Mouse (Mus musculus): ENCODE measurements at regions not wholly inside any gene's neighbourhood (a gene's known extent, or its start where the extent isn't known, plus 50 kb on each side); places are given as distances from the start of the nearest gene placed in this dataset.
A peak's percentile ranks its signal among the peaks of the same experiment; 100 is the strongest.
"Not testable (repeated sequence)": the region's sequence is repeated elsewhere in the genome, so short reads cannot be mapped to it uniquely, and the experiment has no call there.

- Histone ChIP-seq H3K4me3 (no peak overlapping the region), H3K27me3 (replicated peaks) (no peaks in the 10 kb centered on the region), H3K9ac (no peak overlapping the region), H3K4me2 (no peak overlapping the region), H3K27ac (no peak overlapping the region), H3K4me1 (peaks cover 3% of the 10 kb centered on the region; the same call in 1 of the 2 replicates), H3K9me3 (no peaks in the 10 kb centered on the region), H3K36me3 (replicated peaks) (no peaks in the 10 kb centered on the region)
- WGBS, result 90% methylated on average over 7 of the region's 7 CpGs
- no peak for ATAC-seq (replicated peaks)
Measured at GRCm38 (mm10) chr13:20039590-20039989, 50.8 kb upstream of the Elmo1 start.

GRCm38 (mm10) chr13:20038463-20038862, 51.9 kb upstream of the Elmo1 start:
- WGBS, result 19% methylated on average over 11 of the region's 11 CpGs
- Histone ChIP-seq H3K27me3 (replicated peaks) (no peaks in the 10 kb centered on the region), H3K9me3 (no peaks in the 10 kb centered on the region), H3K4me2 (no peak overlapping the region), H3K9ac (no peak overlapping the region), H3K27ac (no peak overlapping the region), H3K4me1 (peaks cover 3% of the 10 kb centered on the region; the same call in 1 of the 2 replicates), H3K36me3 (replicated peaks) (no peaks in the 10 kb centered on the region), H3K4me3 (no peak overlapping the region)
- ATAC-seq (replicated peaks), result no peak

- Histone ChIP-seq H3K4me1 (peaks cover 3% of the 10 kb centered on the region; the same call in 1 of the 2 replicates), H3K27ac (no peak overlapping the region), H3K9me3 (no peaks in the 10 kb centered on the region), H3K27me3 (replicated peaks) (no peaks in the 10 kb centered on the region), H3K4me3 (no peak overlapping the region), H3K4me2 (no peak overlapping the region), H3K9ac (no peak overlapping the region), H3K36me3 (replicated peaks) (no peaks in the 10 kb centered on the region)
- WGBS, result 92% methylated on average over 7 of the region's 7 CpGs
- no peak for ATAC-seq (replicated peaks)
Measured at GRCm38 (mm10) chr13:20037436-20037835, 53.0 kb upstream of the Elmo1 start.

- H3K4me3 ChIP-seq, result no peak overlapping the region
- H3K27ac ChIP-seq, result no peak overlapping the region
- no peak overlapping the region for H3K9ac ChIP-seq
- H3K36me3 ChIP-seq (replicated peaks), result no peaks in the 10 kb centered on the region
- H3K4me1 ChIP-seq, result no peaks in the 10 kb centered on the region
- H3K27me3 ChIP-seq (replicated peaks), result no peaks in the 10 kb centered on the region
- no peaks in the 10 kb centered on the region for H3K9me3 ChIP-seq
- no peak overlapping the region for H3K4me2 ChIP-seq
- no peak for ATAC-seq (replicated peaks)
- 86% methylated on average over 11 of the region's 11 CpGs for WGBS
Measured at GRCm38 (mm10) chr13:20033937-20034735, 56.3 kb upstream of the Elmo1 start.

DNA sequence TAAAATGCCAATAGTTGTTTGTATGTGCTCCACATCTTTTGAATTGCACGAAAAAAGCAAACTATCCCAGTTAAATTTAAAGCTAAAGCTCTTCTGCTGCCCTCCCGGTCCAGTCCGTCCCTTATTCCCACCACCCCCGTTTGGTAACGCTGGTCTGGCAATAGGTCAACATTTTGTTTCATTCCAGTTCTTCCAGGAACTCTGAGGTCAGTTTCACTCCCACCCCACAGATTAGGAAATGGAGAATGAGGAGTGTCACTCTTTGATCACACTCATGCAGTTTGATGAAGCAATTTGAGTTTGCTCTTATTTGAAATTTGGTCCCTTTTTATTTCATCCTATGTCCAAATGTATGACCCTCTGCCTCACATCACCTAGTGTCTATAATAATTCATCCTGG, 58.7 kb upstream of the Elmo1 start:
- H3K4me3 ChIP-seq, result no peak overlapping the region
- WGBS, result 89% methylated on average over 5 of the region's 5 CpGs

DNA sequence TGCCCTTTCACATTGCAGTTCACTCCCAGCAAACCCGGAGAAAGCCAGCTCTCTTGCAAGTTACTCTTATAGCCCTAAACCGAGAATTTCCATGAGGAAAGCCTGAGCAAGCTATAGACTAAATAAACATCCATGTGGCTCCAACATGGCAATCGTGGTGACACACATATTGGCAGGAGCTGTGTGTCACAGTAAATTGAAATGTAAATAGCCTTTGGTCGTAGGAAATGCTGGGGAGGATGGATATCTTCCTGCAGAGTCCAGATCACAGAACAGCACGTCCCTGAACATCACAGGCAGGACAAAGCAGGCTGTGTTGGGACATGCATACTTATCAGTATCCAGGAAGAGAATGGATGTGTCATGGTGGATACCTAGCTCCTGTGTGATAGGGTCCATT, 59.3 kb upstream of the Elmo1 start:
- 57% methylated on average over 5 of the region's 5 CpGs for WGBS
- Histone ChIP-seq H3K27me3 (replicated peaks) (no peaks in the 10 kb centered on the region), H3K36me3 (replicated peaks) (no peaks in the 10 kb centered on the region), H3K9ac (no peak overlapping the region), H3K4me3 (no peak overlapping the region), H3K9me3 (no peaks in the 10 kb centered on the region), H3K4me2 (no peak overlapping the region), H3K27ac (no peak overlapping the region), H3K4me1 (no peaks in the 10 kb centered on the region)
- no peak for ATAC-seq (replicated peaks)

More for the DNA sequence above, 58.7 kb upstream of the Elmo1 start:
- no peaks in the 10 kb centered on the region for H3K36me3 ChIP-seq (replicated peaks)
- no peaks in the 10 kb centered on the region for H3K4me1 ChIP-seq
- no peak overlapping the region for H3K27ac ChIP-seq
- H3K9me3 ChIP-seq, result no peaks in the 10 kb centered on the region
- H3K27me3 ChIP-seq (replicated peaks), result no peaks in the 10 kb centered on the region
- no peak overlapping the region for H3K4me2 ChIP-seq
- no peak overlapping the region for H3K9ac ChIP-seq
- no peak for ATAC-seq (replicated peaks)

DNA sequence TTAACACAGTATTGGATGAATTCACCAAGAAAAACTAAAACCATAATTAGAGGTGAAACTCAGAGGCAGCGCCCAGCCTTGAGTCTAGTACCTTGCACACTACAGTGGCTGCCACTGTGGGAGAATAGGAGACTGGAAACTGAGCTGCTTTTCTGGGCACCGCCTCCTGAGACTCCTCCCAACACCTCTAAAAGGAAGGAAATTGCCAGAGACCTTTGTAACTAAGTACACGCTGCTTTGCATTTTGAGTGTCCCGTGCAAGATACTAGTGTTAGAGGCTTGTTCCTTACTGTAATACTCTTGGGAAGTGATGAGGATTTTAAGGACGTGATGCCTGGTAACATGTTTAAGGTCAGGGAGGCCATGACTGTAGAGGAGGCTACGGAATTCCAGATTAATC, 63.8 kb upstream of the Elmo1 start:
- H3K27ac ChIP-seq, result no peak overlapping the region
- H3K4me2 ChIP-seq, result no peak overlapping the region
- no peaks in the 10 kb centered on the region for H3K9me3 ChIP-seq
- 87% methylated on average over 6 of the region's 6 CpGs for WGBS
- no peak for ATAC-seq (replicated peaks)
- no peaks in the 10 kb centered on the region for H3K27me3 ChIP-seq (replicated peaks)
- H3K36me3 ChIP-seq (replicated peaks), result no peaks in the 10 kb centered on the region
- H3K9ac ChIP-seq, result no peak overlapping the region
- no peaks in the 10 kb centered on the region for H3K4me1 ChIP-seq
- no peak overlapping the region for H3K4me3 ChIP-seq

DNA sequence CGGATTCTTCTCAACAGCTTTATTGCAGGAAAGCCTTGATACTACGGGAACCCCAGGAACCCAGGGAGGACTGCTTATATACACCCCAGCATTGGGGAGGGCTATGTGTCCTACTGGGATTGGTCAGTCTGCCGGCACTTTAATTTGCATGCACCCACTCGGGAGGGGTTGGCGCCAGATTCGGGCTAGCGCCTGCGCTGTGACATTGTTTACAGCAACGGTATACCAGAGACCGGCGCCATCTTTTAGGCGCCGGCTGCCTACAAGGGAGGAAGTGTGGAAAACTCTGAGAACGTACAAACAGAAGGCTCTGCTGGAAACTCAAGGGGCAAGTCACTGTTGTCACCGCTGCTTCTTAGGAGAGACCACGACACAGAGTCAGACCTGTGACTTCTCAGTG, 73.9 kb upstream of the Elmo1 start:
- WGBS, result 94% methylated on average over 16 of the region's 16 CpGs

GRCm38 (mm10) chr13:20012621-20013020, 77.8 kb upstream of the Elmo1 start:
- WGBS, result 68% methylated on average over 3 of the region's 3 CpGs
- no peaks in the 10 kb centered on the region for H3K36me3 ChIP-seq (replicated peaks)
- no peaks in the 10 kb centered on the region for H3K27me3 ChIP-seq (replicated peaks)
- H3K9me3 ChIP-seq, result no peaks in the 10 kb centered on the region
- no peak overlapping the region for H3K9ac ChIP-seq
- no peak overlapping the region for H3K27ac ChIP-seq
- H3K4me2 ChIP-seq, result no peak overlapping the region
- H3K4me3 ChIP-seq, result no peak overlapping the region
- no peaks in the 10 kb centered on the region for H3K4me1 ChIP-seq
- no peak for ATAC-seq (replicated peaks)

More for the DNA sequence above, 73.9 kb upstream of the Elmo1 start:
- not testable (repeated sequence) for H3K27me3 ChIP-seq (replicated peaks); H3K4me1 ChIP-seq; H3K4me2 ChIP-seq; H3K27ac ChIP-seq; H3K4me3 ChIP-seq; ATAC-seq (replicated peaks); H3K9ac ChIP-seq; H3K36me3 ChIP-seq (replicated peaks); H3K9me3 ChIP-seq

- Histone ChIP-seq H3K4me2 (no peak overlapping the region), H3K36me3 (replicated peaks) (no peaks in the 10 kb centered on the region), H3K27ac (no peak overlapping the region), H3K9me3 (no peaks in the 10 kb centered on the region), H3K4me1 (no peaks in the 10 kb centered on the region), H3K9ac (no peak overlapping the region), H3K27me3 (replicated peaks) (no peaks in the 10 kb centered on the region), H3K4me3 (no peak overlapping the region)
- WGBS, result 59% methylated on average over 1 of the region's 1 CpGs
- ATAC-seq (replicated peaks), result no peak
Measured at GRCm38 (mm10) chr13:20009164-20009563, 81.2 kb upstream of the Elmo1 start.

DNA sequence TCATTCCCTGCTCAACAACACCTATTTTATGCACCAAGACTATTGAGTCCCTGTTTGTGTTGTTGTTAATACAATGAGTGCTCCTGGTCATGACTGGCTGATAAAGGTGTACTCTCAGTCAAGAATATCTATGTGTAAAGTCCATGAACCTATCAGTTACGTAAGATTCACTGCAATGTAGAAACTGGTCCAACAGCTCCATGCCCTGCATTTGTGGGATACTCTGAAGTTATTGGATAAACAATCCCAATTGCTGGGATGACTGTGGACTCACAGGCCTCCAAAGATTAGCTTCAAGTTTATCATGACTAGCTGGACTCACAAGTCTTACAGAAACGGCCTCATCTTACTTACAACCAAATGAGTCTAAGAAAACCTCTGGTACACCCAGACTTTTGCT, 82.8 kb upstream of the Elmo1 start:
- Histone ChIP-seq H3K4me2 (no peak overlapping the region), H3K27me3 (replicated peaks) (no peaks in the 10 kb centered on the region), H3K4me1 (no peaks in the 10 kb centered on the region), H3K9me3 (no peaks in the 10 kb centered on the region), H3K9ac (no peak overlapping the region), H3K4me3 (no peak overlapping the region), H3K36me3 (replicated peaks) (no peaks in the 10 kb centered on the region), H3K27ac (no peak overlapping the region)
- 84% methylated on average over 2 of the region's 2 CpGs for WGBS
- no peak for ATAC-seq (replicated peaks)

DNA sequence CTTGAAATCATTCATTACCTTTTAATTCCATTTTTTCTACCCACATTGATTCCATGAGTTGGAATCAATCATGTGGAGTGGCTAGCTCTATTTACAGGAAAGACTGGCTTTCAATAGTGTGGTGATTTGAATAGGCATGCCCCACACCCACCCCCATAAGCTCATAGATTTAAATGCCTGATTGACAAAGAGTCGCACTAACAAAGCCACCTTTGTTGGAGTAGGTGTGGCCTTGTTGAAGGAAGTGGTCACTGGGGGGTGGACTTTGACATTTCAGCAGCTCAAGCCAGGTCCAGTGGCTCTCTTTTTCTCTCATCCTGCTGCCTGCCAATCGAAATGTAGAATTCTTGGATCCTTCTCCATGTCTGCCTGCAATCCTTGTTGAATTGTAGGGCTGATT, 92.8 kb upstream of the Elmo1 start:
- no peak for ATAC-seq (replicated peaks)
- Histone ChIP-seq H3K9me3 (no peaks in the 10 kb centered on the region), H3K27me3 (replicated peaks) (no peaks in the 10 kb centered on the region), H3K4me3 (no peak overlapping the region), H3K9ac (no peak overlapping the region), H3K27ac (no peak overlapping the region), H3K4me1 (no peaks in the 10 kb centered on the region), H3K4me2 (no peak overlapping the region), H3K36me3 (replicated peaks) (no peaks in the 10 kb centered on the region)
- WGBS, result 62% methylated on average over 2 of the region's 2 CpGs

DNA sequence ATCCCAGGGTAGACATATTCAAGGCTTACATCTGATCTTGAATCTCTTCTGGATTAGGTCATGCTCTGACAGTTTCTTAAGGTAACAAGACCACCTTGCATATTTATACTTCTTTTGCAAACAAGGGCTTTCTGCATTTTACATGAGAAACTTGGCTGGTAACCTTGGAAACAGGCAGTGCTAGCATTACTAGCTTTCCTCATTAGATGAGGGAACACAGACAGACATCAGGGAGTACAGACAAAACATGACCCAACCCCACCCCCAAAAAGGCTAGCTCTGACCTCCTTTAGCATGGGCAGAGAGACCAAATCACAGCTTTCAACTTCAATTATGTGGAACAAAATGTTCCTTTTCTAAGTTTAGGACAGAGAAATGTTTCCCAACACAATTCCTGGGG, 114.8 kb upstream of the Elmo1 start:
- Histone ChIP-seq H3K4me1 (no peaks in the 10 kb centered on the region), H3K9ac (no peak overlapping the region), H3K27ac (no peak overlapping the region), H3K4me2 (no peak overlapping the region), H3K27me3 (replicated peaks) (no peaks in the 10 kb centered on the region), H3K36me3 (replicated peaks) (no peaks in the 10 kb centered on the region), H3K4me3 (no peak overlapping the region), H3K9me3 (no peaks in the 10 kb centered on the region)
- peak; percentile 54; the same call in 1 of the 2 replicates for ATAC-seq (replicated peaks)

All from midbrain, embryonic 15.5 days (tissue).